Mouse (Mus musculus) heart, embryonic 16.5 days (tissue): ENCODE measurements around the gene Mvb12b. TPM values are rescaled to one million over a fixed set of nuclear protein-coding genes. Genes with fewer than 3 reads are reported as not detected.
A peak's percentile ranks its signal among the peaks of the same experiment; 100 is the strongest.

Experiments
- ATAC-seq: fragments of 200-750 bp; cut with Nextera tagmentation; replicated peaks from 2 replicates; pipeline ENCODE4 v1.8.0; 2017; ENCODE audit warnings: moderate number of reproducible peaks; ENCODE audit not compliant: insufficient read depth, low FRiP score; ENCODE audit errors: extremely low read depth
- H3K27ac ChIP-seq: fragments of 300-500 bp; sonication (generic); 2 replicates; pipeline ENCODE4 v1.5.1; 2014; ENCODE audit warnings: mild to moderate bottlenecking, low read length, control low read depth, moderate library complexity
- H3K27me3 ChIP-seq: fragments of 300-500 bp; sonication (generic); 2 replicates; pipeline ENCODE4 v1.6.1; 2014; ENCODE audit warnings: low read length, mixed read lengths; ENCODE audit not compliant: control insufficient read depth, insufficient read depth
- H3K36me3 ChIP-seq: fragments of 300-500 bp; sonication (generic); 2 replicates; pipeline ENCODE4 v1.6.1; 2014; ENCODE audit not compliant: control insufficient read depth, insufficient read depth
- H3K4me1 ChIP-seq: fragments of 300-500 bp; sonication (generic); 2 replicates; pipeline ENCODE4 v1.6.1; 2014; ENCODE audit warnings: low read length, mixed read lengths; ENCODE audit not compliant: control insufficient read depth, insufficient read depth
- H3K4me2 ChIP-seq: fragments of 300-500 bp; sonication (generic); 2 replicates; pipeline ENCODE4 v1.6.1; 2014; ENCODE audit warnings: low read depth, mild to moderate bottlenecking, control low read depth, low read length
- H3K4me3 ChIP-seq: fragments of 300-500 bp; sonication (generic); 2 replicates; pipeline ENCODE4 v1.5.1; 2014; ENCODE audit warnings: mild to moderate bottlenecking, control low read depth, low read length
- H3K9ac ChIP-seq: fragments of 300-500 bp; sonication (generic); 2 replicates; pipeline ENCODE4 v1.6.1; 2014; ENCODE audit warnings: low read length, control low read depth
- H3K9me3 ChIP-seq: fragments of 300-500 bp; sonication (generic); replicated peaks from 2 replicates; pipeline ENCODE4 v1.6.1; 2016; ENCODE audit warnings: low read length; ENCODE audit not compliant: control insufficient read depth
- WGBS: fragments of 180-500 bp; shearing (Covaris S2); extraction: QIAGEN DNeasy Blood & Tissue Kit; methylation state at CpG from one replicate; pipeline ENCODE4 v1.1.7; 2014; 5-methylcytosine and 5-hydroxymethylcytosine counted together
- polyA plus RNA-seq: library from polyadenylated mRNA; unstranded; fragments of >200 nt; fragmentation: Nextera tagmentation; extraction: Ambion mirVana; gene quantifications from 2 replicates; pipeline ENCODE4 v1.2.1, GENCODE M21; 2015

Gene Mvb12b
- polyA plus RNA-seq, 1 experiment from 2014 or later = 10.9 TPM

DNA sequence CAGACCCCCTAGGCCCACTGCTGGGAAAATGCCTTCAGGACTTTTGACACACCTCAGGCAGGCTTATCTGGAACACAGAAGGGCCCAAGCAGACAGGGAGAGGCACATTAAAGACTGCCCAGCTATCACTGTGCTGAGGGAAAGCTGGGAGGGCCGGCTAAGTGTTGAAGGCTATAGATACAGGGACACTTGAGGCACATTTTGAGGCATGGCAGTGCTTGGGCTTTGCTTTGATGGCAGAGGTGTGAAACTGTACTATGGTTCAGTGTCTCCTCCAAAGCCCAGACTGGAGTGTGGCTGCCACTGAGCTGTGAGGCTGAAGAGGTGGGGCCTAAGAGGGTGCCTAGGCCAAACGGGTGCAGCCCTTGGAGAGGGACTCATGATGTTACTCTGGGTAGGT is 44.1 kb downstream of the Mvb12b start:
- H3K27me3 ChIP-seq = no peaks in the 10 kb centered on the region
- WGBS = 30% methylated on average over 2 of the region's 2 CpGs
- peaks cover 25% of the 10 kb centered on the region for H3K4me1 ChIP-seq
- H3K9me3 ChIP-seq = no peaks in the 10 kb centered on the region
- H3K36me3 ChIP-seq = no peaks in the 10 kb centered on the region
- H3K4me2 ChIP-seq = no peak overlapping the region
- no peak overlapping the region for H3K9ac ChIP-seq
- peak; percentile 42; the same call in 1 of the 2 replicates for ATAC-seq
- H3K27ac ChIP-seq = no peak overlapping the region
- H3K4me3 ChIP-seq = no peak overlapping the region

DNA sequence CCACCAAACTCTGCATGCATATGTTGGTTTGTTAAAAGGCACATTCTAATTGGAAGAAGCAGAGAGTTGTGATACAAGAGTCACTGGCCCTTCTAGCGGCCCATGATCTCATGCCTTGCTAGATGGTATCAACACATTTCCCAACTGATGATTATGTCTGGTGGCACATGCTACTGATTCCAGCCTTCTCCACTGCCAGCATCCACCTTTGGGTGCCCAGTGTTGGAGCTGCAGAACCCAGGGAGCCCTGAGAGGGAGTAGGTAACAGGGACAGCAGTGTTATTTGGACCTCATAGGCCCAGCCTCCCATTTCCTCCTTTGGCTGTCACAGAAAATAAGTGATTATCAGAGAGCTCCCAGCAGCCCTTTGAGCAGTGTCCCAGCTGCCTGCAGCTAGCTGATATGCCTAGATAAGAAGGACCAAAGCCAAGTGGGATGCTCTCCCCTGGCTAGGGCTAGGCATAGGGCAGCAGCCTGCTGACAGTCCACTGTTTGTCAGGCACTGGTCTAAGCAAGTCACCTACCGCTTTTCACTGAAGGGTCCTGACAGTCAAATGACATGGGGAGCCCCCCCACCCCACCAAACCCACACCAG is 44.7 kb downstream of the Mvb12b start:
- ATAC-seq = peak; percentile 87
- Histone ChIP-seq H3K36me3 (no peaks in the 10 kb centered on the region), H3K9me3 (no peaks in the 10 kb centered on the region), H3K4me3 (no peak overlapping the region), H3K27me3 (no peaks in the 10 kb centered on the region), H3K4me1 (peaks cover 25% of the 10 kb centered on the region), H3K4me2 (no peak overlapping the region), H3K27ac (no peak overlapping the region), H3K9ac (no peak overlapping the region)
- WGBS = 56% methylated on average over 2 of the region's 2 CpGs

DNA sequence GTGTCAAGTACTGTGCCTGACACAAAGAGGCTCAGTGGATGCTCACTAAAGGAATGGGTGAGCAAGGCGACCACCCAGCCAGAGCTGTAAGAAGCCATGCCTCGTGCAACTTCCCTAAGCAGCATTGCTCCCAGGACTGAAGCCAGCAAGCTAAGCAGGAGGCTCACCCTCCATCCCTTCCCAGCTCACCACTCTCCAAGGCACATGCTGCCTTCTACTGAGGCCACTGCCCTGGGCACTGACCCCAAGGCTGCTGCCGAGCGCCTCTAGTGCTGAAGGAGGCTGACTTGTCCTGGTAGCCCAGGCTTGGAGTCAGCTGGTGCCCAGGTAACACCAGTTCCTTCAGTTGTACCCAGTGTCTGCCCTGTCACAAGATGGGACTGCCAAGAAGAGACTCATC is 45.8 kb downstream of the Mvb12b start:
- H3K4me1 ChIP-seq = peaks cover 21% of the 10 kb centered on the region
- H3K27me3 ChIP-seq = no peaks in the 10 kb centered on the region
- ATAC-seq = no peak
- no peak overlapping the region for H3K27ac ChIP-seq
- no peaks in the 10 kb centered on the region for H3K36me3 ChIP-seq
- H3K4me2 ChIP-seq = no peak overlapping the region
- no peak overlapping the region for H3K4me3 ChIP-seq
- no peaks in the 10 kb centered on the region for H3K9me3 ChIP-seq
- no peak overlapping the region for H3K9ac ChIP-seq
- WGBS = 86% methylated on average over 4 of the region's 4 CpGs

DNA sequence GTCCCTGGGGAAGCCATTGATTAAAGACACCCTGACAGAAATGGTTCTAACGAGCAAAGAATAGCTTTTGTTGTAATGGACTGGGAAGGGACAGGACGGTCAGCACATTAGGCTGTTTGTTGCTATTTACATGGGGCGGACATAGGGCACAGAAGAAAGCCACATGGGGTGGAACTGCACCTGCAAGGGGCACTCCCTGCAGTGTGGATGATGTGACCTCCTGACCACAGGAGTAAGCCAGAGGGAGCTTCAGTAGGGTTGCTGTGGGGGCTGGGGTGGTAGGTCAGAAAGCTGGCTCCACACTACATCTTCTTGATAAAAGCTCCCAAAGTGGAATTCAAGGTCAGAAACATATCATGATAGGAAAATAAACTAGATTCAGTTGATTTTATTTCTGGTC is 47.3 kb downstream of the Mvb12b start:
- H3K4me2 ChIP-seq = no peak overlapping the region
- no peaks in the 10 kb centered on the region for H3K27me3 ChIP-seq
- 79% methylated on average over 3 of the region's 3 CpGs for WGBS
- no peaks in the 10 kb centered on the region for H3K36me3 ChIP-seq
- H3K9me3 ChIP-seq = no peaks in the 10 kb centered on the region
- no peak overlapping the region for H3K9ac ChIP-seq
- no peak overlapping the region for H3K27ac ChIP-seq
- no peak overlapping the region for H3K4me3 ChIP-seq
- no peak for ATAC-seq
- H3K4me1 ChIP-seq = peaks cover 16% of the 10 kb centered on the region

DNA sequence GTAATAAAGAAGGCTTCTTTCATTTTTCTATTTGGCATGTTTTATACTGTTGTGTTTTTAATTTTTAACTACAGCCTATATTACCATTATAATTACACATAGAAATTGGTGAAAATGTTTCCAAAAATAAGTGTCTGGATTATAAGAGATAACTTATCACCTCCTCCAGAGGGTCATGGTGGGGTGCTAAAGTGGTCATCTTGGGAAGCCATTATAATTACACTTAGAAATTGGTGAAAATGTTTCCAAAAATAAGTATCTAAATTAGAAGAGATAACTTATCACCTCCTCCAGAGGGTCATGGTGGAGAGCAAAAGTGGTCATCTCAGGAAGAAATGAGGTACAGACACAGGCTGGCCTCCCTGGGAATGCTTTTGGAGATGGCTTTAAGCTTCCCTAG is 48.5 kb downstream of the Mvb12b start:
- no peak for ATAC-seq
- H3K27ac ChIP-seq = no peak overlapping the region
- H3K9me3 ChIP-seq = no peaks in the 10 kb centered on the region
- H3K27me3 ChIP-seq = no peaks in the 10 kb centered on the region
- no peaks in the 10 kb centered on the region for H3K36me3 ChIP-seq
- no peak overlapping the region for H3K4me2 ChIP-seq
- no peak overlapping the region for H3K9ac ChIP-seq
- no peak overlapping the region for H3K4me3 ChIP-seq
- H3K4me1 ChIP-seq = peaks cover 14% of the 10 kb centered on the region

DNA sequence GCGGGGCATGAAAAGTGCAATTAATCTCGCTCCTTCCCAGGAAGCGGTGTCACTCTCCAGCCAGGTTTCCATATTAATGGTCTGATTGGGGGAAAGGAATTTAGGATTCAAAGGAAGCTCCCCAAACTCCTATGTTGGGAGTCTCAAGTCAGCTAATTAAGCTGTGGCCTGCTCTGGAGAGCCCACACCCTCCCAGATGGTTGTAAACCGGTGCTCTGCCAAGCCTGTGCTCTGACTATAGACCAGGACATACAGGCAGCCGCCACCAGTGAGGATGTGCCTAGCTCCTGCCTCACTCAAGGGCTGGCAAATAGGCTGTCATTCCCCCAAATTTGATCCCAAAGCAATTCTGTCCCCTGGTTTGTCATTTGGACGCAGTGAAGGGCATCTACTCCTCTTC is 50.4 kb downstream of the Mvb12b start:
- H3K27ac ChIP-seq = no peak overlapping the region
- no peak overlapping the region for H3K4me3 ChIP-seq
- ATAC-seq = no peak
- no peaks in the 10 kb centered on the region for H3K4me1 ChIP-seq
- H3K9ac ChIP-seq = no peak overlapping the region
- 86% methylated on average over 6 of the region's 6 CpGs for WGBS
- no peaks in the 10 kb centered on the region for H3K27me3 ChIP-seq
- H3K4me2 ChIP-seq = no peak overlapping the region
- no peaks in the 10 kb centered on the region for H3K36me3 ChIP-seq
- H3K9me3 ChIP-seq = no peaks in the 10 kb centered on the region

DNA sequence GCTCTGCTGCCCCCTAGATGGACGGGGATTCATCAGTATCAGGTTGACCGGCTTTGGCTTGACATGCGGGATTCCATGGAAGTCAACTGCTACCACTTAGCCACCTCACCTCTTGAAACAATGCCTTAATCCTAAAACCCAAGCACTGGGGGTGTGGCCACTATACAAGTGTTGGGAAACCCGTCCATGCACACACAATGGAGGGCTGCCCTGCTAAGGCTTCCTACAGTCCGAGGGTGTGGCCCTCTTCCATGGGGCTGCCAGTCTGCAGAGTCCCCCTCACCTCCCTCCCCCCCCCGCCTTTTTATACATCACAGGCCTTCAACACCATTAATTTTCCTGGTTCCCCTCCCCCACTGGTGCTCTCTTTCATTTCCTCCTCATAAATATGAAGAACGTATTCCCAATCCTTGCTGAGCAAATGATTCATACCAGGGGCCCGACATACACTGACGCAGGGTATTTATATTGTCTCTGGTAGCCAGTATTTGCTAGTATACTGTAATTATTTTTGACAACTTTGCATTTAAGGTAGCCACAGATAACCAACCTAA is 51.0 kb downstream of the Mvb12b start:
- Histone ChIP-seq H3K27me3 (no peaks in the 10 kb centered on the region), H3K4me3 (no peak overlapping the region), H3K9ac (no peak overlapping the region), H3K4me1 (no peaks in the 10 kb centered on the region), H3K9me3 (no peaks in the 10 kb centered on the region), H3K27ac (no peak overlapping the region), H3K36me3 (no peaks in the 10 kb centered on the region), H3K4me2 (no peak overlapping the region)
- WGBS = 80% methylated on average over 9 of the region's 9 CpGs
- ATAC-seq = no peak

DNA sequence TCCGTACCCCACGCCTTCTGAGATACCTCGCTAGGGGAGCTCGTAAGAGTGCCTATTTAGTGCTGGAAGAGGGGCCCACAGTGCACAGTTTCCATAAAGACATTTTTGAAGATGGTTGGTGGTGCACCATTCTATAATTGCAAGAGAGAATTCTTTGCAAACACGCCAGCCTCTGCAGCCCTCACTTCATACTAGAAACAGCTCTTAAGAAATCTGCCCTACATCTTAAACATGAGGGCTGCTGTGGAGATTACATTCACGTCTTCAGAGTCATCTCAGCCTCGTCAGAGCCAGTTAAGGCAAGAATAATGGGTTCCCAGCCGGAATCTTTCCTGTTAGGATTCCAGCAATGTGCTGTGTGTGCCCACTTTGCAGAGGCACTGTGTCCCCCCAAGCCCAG is 52.7 kb downstream of the Mvb12b start:
- Histone ChIP-seq H3K4me3 (no peak overlapping the region), H3K27ac (no peak overlapping the region), H3K36me3 (no peaks in the 10 kb centered on the region), H3K4me2 (no peak overlapping the region), H3K4me1 (no peaks in the 10 kb centered on the region), H3K27me3 (no peaks in the 10 kb centered on the region), H3K9me3 (no peaks in the 10 kb centered on the region), H3K9ac (no peak overlapping the region)
- ATAC-seq = no peak
- WGBS = 90% methylated on average over 8 of the region's 8 CpGs

DNA sequence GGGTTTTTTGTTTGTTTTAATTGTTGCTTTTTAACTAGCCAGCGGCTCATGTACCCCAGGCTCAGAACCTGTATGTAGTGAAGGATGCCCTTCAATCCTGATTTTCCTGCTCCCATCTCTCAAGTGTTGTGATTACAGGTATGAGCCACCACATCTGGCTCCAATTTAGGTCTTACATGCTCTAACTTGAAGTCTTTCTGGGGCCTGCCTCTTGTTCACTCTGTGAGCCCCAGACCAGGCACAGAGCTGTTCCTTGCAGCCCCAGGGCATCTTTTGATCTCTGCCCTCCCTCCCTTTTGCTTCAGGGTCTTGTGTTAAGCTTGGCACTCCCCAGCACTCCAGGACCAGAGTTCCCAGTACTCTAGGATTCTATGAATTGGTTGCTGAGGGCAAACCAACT is 53.8 kb downstream of the Mvb12b start:
- Histone ChIP-seq H3K9me3 (no peaks in the 10 kb centered on the region), H3K36me3 (no peaks in the 10 kb centered on the region), H3K4me3 (no peak overlapping the region), H3K4me1 (no peaks in the 10 kb centered on the region), H3K4me2 (no peak overlapping the region), H3K27me3 (no peaks in the 10 kb centered on the region), H3K9ac (no peak overlapping the region), H3K27ac (no peak overlapping the region)
- 76% methylated on average over 1 of the region's 1 CpGs for WGBS
- ATAC-seq = no peak
